10 mouse cellular contexts compared by ENCODE assay signal in genomic region chr6:48366322-48366996, GRCm38 (mm10). TPM values are rescaled to one million over a fixed set of nuclear protein-coding genes. Genes with fewer than 3 reads are reported as not detected.
A peak's percentile ranks its signal among the peaks of the same experiment; 100 is the strongest.
DNase-seq lines count a peak whose midpoint lies in the region; ATAC-seq lines count a peak whose summit lies in the region.
"Had no signal": no experiment of that assay in that cellular context is flagged by ENCODE, and none has a peak within 500 bp of the region (broad histone marks: within the 10 kb centered on the region; RNA-seq: fewer than 3 reads in every experiment).

No protein-coding gene starts in this region.

- no peak overlapping the region for H3K4me2 ChIP-seq in midbrain, embryonic 16.5 days (ENCODE audit: low read length)
- no peak overlapping the region for H3K4me2 ChIP-seq in forebrain, embryonic 16.5 days (ENCODE audit: low read length)
- no peak overlapping the region for H3K4me2 ChIP-seq in intestine, embryonic 15.5 days (replicated peaks)
- H3K4me2 ChIP-seq: liver, embryonic 13.5 days had no signal

- H3K4me3 ChIP-seq in midbrain, embryonic 10.5 days: no peak overlapping the region
- H3K4me3 ChIP-seq in midbrain, embryonic 16.5 days (ENCODE audit: low read depth, low read length): no peak overlapping the region
- H3K4me3 ChIP-seq in forebrain, embryonic 16.5 days (replicated peaks; ENCODE audit: low read length): no peak overlapping the region
- no peak overlapping the region for H3K4me3 ChIP-seq in intestine, embryonic 15.5 days (replicated peaks)
- H3K4me3 ChIP-seq: liver, embryonic 13.5 days had no signal

- peak; percentile 27 for DNase-seq in midbrain, embryonic 10.5 days (ENCODE audit: low spot score)
- DNase-seq in cerebellum, postnatal 36 days: peak; percentile 3 to 9
- DNase-seq in retina, postnatal 1 day: peak; percentile 93
- DNase-seq in gastrocnemius, postnatal 14 days: no peak
- DNase-seq in left cerebral cortex, adult 8-10 months (ENCODE audit: low spot score in 2 of 2): no peak
- DNase-seq: adrenal gland, adult 2 months; liver, embryonic 13.5 days had no signal

- no peaks in the 10 kb centered on the region for H3K9me3 ChIP-seq in midbrain, embryonic 10.5 days (replicated peaks)
- H3K9me3 ChIP-seq in midbrain, embryonic 16.5 days (replicated peaks; ENCODE audit: control insufficient read depth, low read length, poor library complexity, severe bottlenecking): no peaks in the 10 kb centered on the region
- no peaks in the 10 kb centered on the region for H3K9me3 ChIP-seq in forebrain, embryonic 16.5 days (ENCODE audit: control insufficient read depth, low read length)
- no peaks in the 10 kb centered on the region for H3K9me3 ChIP-seq in intestine, embryonic 15.5 days
- H3K9me3 ChIP-seq: liver, embryonic 13.5 days had no signal

- intact Hi-C loops in gastrocnemius, postnatal 14 days (cut with DNase I; ENCODE audit: low total_unique reads): no loop called here

- peaks cover 12% of the 10 kb centered on the region for H3K4me1 ChIP-seq in midbrain, embryonic 10.5 days
- 0 out of 2 replicates have a peak, but pooled peaks cover 2% of the 10 kb centered on the region for H3K4me1 ChIP-seq in midbrain, embryonic 16.5 days (ENCODE audit: control insufficient read depth, insufficient read depth, low read length)
- peaks cover 7% of the 10 kb centered on the region; the same call in 1 of the 2 replicates for H3K4me1 ChIP-seq in forebrain, embryonic 16.5 days (replicated peaks; ENCODE audit: control insufficient read depth, insufficient read depth, low read length)
- H3K4me1 ChIP-seq in intestine, embryonic 15.5 days (replicated peaks): no peaks in the 10 kb centered on the region
- H3K4me1 ChIP-seq: liver, embryonic 13.5 days had no signal

- no peaks in the 10 kb centered on the region for H3K36me3 ChIP-seq in midbrain, embryonic 10.5 days
- no peaks in the 10 kb centered on the region for H3K36me3 ChIP-seq in midbrain, embryonic 16.5 days (ENCODE audit: control insufficient read depth, insufficient read depth, low read length)
- no peaks in the 10 kb centered on the region for H3K36me3 ChIP-seq in forebrain, embryonic 16.5 days (ENCODE audit: control insufficient read depth, insufficient read depth)
- H3K36me3 ChIP-seq in intestine, embryonic 15.5 days: no peaks in the 10 kb centered on the region
- H3K36me3 ChIP-seq: liver, embryonic 13.5 days had no signal

- whole genome bisulfite sequencing in midbrain, embryonic 10.5 days: 35% methylated on average over 11 of the region's 11 CpGs
- WGBS in midbrain, embryonic 16.5 days: 35% methylated on average over 11 of the region's 11 CpGs
- 22% methylated on average over 11 of the region's 11 CpGs for WGBS in forebrain, embryonic 16.5 days
- 70% methylated on average over 11 of the region's 11 CpGs for WGBS in intestine, embryonic 15.5 days

- no peak overlapping the region for H3K9ac ChIP-seq in midbrain, embryonic 16.5 days (ENCODE audit: low read depth, low read length)
- H3K9ac ChIP-seq in forebrain, embryonic 16.5 days (replicated peaks; ENCODE audit: low read depth, low read length): no peak overlapping the region
- H3K9ac ChIP-seq in intestine, embryonic 15.5 days: no peak overlapping the region
- H3K9ac ChIP-seq: liver, embryonic 13.5 days had no signal

- ATAC-seq in midbrain, embryonic 16.5 days: no peak
- ATAC-seq in forebrain, embryonic 16.5 days: peak; percentile 40; the same call in 1 of the 2 replicates
- no peak for ATAC-seq in intestine, embryonic 15.5 days

- H3K27me3 ChIP-seq in midbrain, embryonic 10.5 days (ENCODE audit: low read depth, poor library complexity, severe bottlenecking): no peaks in the 10 kb centered on the region
- no peaks in the 10 kb centered on the region for H3K27me3 ChIP-seq in midbrain, embryonic 16.5 days (ENCODE audit: control insufficient read depth, insufficient read depth, low read depth, low read length)
- no peaks in the 10 kb centered on the region for H3K27me3 ChIP-seq in forebrain, embryonic 16.5 days (replicated peaks; ENCODE audit: control insufficient read depth, insufficient read depth, low read length)
- H3K27me3 ChIP-seq in intestine, embryonic 15.5 days (replicated peaks): no peaks in the 10 kb centered on the region
- H3K27me3 ChIP-seq: liver, embryonic 13.5 days had no signal

- peak overlapping the region; percentile 46 for H3K27ac ChIP-seq in midbrain, embryonic 10.5 days (replicated peaks)
- no peak overlapping the region for H3K27ac ChIP-seq in midbrain, embryonic 16.5 days (ENCODE audit: low read length)
- H3K27ac ChIP-seq in forebrain, embryonic 16.5 days (ENCODE audit: low read length): no peak overlapping the region
- no peak overlapping the region for H3K27ac ChIP-seq in intestine, embryonic 15.5 days
- H3K27ac ChIP-seq: liver, embryonic 13.5 days had no signal

RNA-seq across cellular contexts. Expression of gene Krba1, which starts 28.9 kb away (rescaled TPM):
- polyA plus RNA-seq in midbrain, embryonic 10.5 days (2016; fragmentation: Nextera tagmentation; extraction: Ambion mirVana): 20.4 and 24.4 TPM in 2 replicates
- 28.1 and 30.3 TPM in 2 replicates for polyA plus RNA-seq in midbrain, embryonic 16.5 days (2015; fragmentation: Nextera tagmentation; extraction: Ambion mirVana)
- 28.4 and 30.9 TPM in 2 replicates for polyA plus RNA-seq in forebrain, embryonic 16.5 days (2015; fragmentation: Nextera tagmentation; extraction: Ambion mirVana)
- 10 to 100 TPM in 1 of 2 experiments, 1 to 10 TPM in 1; 8.7 to 11.0 TPM for total RNA-seq in gastrocnemius, postnatal 14 days (2021)
- 14.2 and 17.5 TPM in 2 replicates for polyA plus RNA-seq in intestine, embryonic 15.5 days (2015; fragmentation: Nextera tagmentation; extraction: Ambion mirVana)
- 10 to 100 TPM; 42.8 to 63.6 (median 53.0) TPM for total RNA-seq in left cerebral cortex, adult 8-10 months (2022)

Comparison
In these comparisons a context has a peak if more than half of its experiments do, and no peak if none do; other contexts are left out.
1. DNase-seq: peak in midbrain, embryonic 10.5 days (single experiment), cerebellum, postnatal 36 days (2 of 2) and retina, postnatal 1 day (single experiment); none in gastrocnemius, postnatal 14 days (single experiment) and left cerebral cortex, adult 8-10 months (0 of 2).